Mouse (Mus musculus) kidney, adult 2 months (tissue): Measurements from ENCODE around the gene Gm7324. TPM values are rescaled to one million over a fixed set of nuclear protein-coding genes. Genes with fewer than 3 reads are reported as not detected.
"Not testable (repeated sequence)": the region's sequence is repeated elsewhere in the genome, so short reads cannot be mapped to it uniquely, and the experiment has no call there.

Experiments used
- DNase-seq: peaks from one replicate; pipeline ENCODE4 v3.0.0; 2021
- H3K27ac ChIP-seq: fragments of 200-500 bp; 2 replicates; pipeline ENCODE4 v1.5.1; 2012; ENCODE audit warnings: low read depth, low read length, control low read depth, inconsistent platforms; ENCODE audit not compliant: insufficient read depth
- H3K27me3 ChIP-seq: fragments of 200-500 bp; replicated peaks from 2 replicates; pipeline ENCODE4 v1.6.1; 2012; ENCODE audit warnings: mild to moderate bottlenecking, moderate library complexity, low read length, inconsistent platforms; ENCODE audit not compliant: control insufficient read depth, insufficient read depth
- H3K36me3 ChIP-seq: fragments of 200-500 bp; 2 replicates; pipeline ENCODE4 v1.6.1; 2012; ENCODE audit warnings: mild to moderate bottlenecking, moderate library complexity, low read length, inconsistent platforms; ENCODE audit not compliant: control insufficient read depth, insufficient read depth
- H3K4me1 ChIP-seq: fragments of 200-500 bp; 2 replicates; pipeline ENCODE4 v1.6.1; 2011; ENCODE audit warnings: low read length; ENCODE audit not compliant: control insufficient read depth, insufficient read depth
- H3K4me3 ChIP-seq: fragments of 200-500 bp; 2 replicates; pipeline ENCODE4 v1.5.1; 2011; ENCODE audit warnings: mild to moderate bottlenecking, low read depth, low read length, control low read depth; ENCODE audit not compliant: insufficient read depth
- WGBS: fragments of 180-500 bp; shearing (Covaris S2); methylation state at CpG from one replicate; pipeline ENCODE4 v1.1.7; 2018; 5-methylcytosine and 5-hydroxymethylcytosine counted together
- polyA plus RNA-seq: library from polyadenylated mRNA; depleted of rRNA; stranded (reverse); fragments of >200 nt; gene quantifications from 2 replicates; pipeline ENCODE4 v1.2.3, GENCODE M21; 2012; rRNA removed

Gene Gm7324
- 0.28 TPM in 1 of 2 replicates, not detected in the other for polyA plus RNA-seq

- WGBS = 87% methylated on average over 4 of the region's 4 CpGs
- H3K27ac ChIP-seq, H3K27me3 ChIP-seq, H3K36me3 ChIP-seq, H3K4me3 ChIP-seq, H3K4me1 ChIP-seq, DNase-seq: not testable (repeated sequence)
Measured at GRCm38 (mm10) chr14:43697621-43698020, at the start of gene Gm7324. Gm7324 (plus strand) TSS chr14:43697828.

- not testable (repeated sequence) for H3K36me3 ChIP-seq, H3K4me1 ChIP-seq, H3K27me3 ChIP-seq, H3K27ac ChIP-seq, H3K4me3 ChIP-seq, DNase-seq
- WGBS = 100% methylated on average over 1 of the region's 2 CpGs
Measured at GRCm38 (mm10) chr14:43677099-43677498, 20.5 kb upstream of the Gm7324 start, which contains the start of gene Gm8165. Gm8165 (minus strand) TSS chr14:43677199.

GRCm38 (mm10) chr14:43727385-43727784 is 29.8 kb downstream of the Gm7324 start, which contains the start of gene Gm16506:
Gm16506 (minus strand) TSS chr14:43727485.
- DNase-seq, H3K27ac ChIP-seq, H3K36me3 ChIP-seq, H3K4me3 ChIP-seq, H3K27me3 ChIP-seq, H3K4me1 ChIP-seq: not testable (repeated sequence)
- 86% methylated on average over 2 of the region's 3 CpGs for WGBS

GRCm38 (mm10) chr14:43747566-43747965 is 49.9 kb downstream of the Gm7324 start, which contains the start of gene Gm6526:
Gm6526 (plus strand) TSS chr14:43747866.
- H3K27ac ChIP-seq, H3K4me3 ChIP-seq, H3K27me3 ChIP-seq, H3K36me3 ChIP-seq, H3K4me1 ChIP-seq, DNase-seq: not testable (repeated sequence)
- 83% methylated on average over 4 of the region's 4 CpGs for WGBS

Other genes starting within 250 kb of the Gm7324 start
- gene Gm5799, start 154.3 kb upstream of the Gm7324 start, polyA plus RNA-seq = 0.30 and 0.44 TPM in 2 replicates
- not detected in 2 replicates for gene Gm17654, start 118.7 kb upstream of the Gm7324 start, polyA plus RNA-seq
- not detected in 2 replicates for gene Gm10375, start 89.8 kb upstream of the Gm7324 start, polyA plus RNA-seq
- not detected in 2 replicates for gene Gm8165, start 20.6 kb upstream of the Gm7324 start, polyA plus RNA-seq
- not detected in 2 replicates for gene Gm16506, start 29.7 kb downstream of the Gm7324 start, polyA plus RNA-seq
- not detected in 2 replicates for gene Gm6526, start 50.0 kb downstream of the Gm7324 start, polyA plus RNA-seq
- gene Gm8180, start 86.9 kb downstream of the Gm7324 start, polyA plus RNA-seq = not detected in 2 replicates
- not detected in 2 replicates for gene Ear1, start 177.7 kb downstream of the Gm7324 start, polyA plus RNA-seq
- gene Ear10, start 225.7 kb downstream of the Gm7324 start, polyA plus RNA-seq = not detected in 2 replicates
- gene Gm8113, start 227.6 kb downstream of the Gm7324 start, polyA plus RNA-seq = 0.30 and 0.33 TPM in 2 replicates